Mouse (Mus musculus) retina, postnatal 7 days (tissue): ENCODE results near the gene Wrap53.
"Not testable (repeated sequence)": the region's sequence is repeated elsewhere in the genome, so short reads cannot be mapped to it uniquely, and the experiment has no call there.

ENCODE experiments used
- DNase-seq: peaks from one replicate; pipeline ENCODE4 v3.0.0-alpha.2; 2012; ENCODE audit warnings: low read depth, low spot score

Wrap53 gene

GRCm38 (mm10) chr11:69532480-69533150, 47.4 kb downstream of the Wrap53 start:
- no peak for DNase-seq

GRCm38 (mm10) chr11:69530755-69531154, 49.3 kb downstream of the Wrap53 start:
- DNase-seq, result not testable (repeated sequence)

DNA sequence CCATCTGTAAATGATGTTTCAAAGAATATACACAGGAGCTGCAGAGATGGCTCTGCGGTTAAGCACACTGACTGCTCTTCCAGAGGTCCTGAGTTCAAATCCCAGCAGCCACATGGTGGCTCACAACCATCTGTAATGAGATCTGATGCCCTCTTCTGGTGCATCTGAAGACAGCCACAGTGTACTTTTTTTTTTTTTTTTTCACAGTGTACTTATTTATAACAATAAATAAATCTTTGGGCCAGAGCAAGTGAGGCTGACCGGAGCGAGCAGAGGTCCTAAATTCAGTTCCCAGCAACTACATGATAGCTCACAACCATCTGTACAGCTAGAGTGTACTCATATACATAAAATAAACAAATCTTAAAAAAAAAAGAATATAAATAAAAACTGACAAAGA, 49.8 kb downstream of the Wrap53 start:
- DNase-seq, result not testable (repeated sequence)

- DNase-seq, result no peak
Measured at GRCm38 (mm10) chr11:69528031-69528390, 52.0 kb downstream of the Wrap53 start.

GRCm38 (mm10) chr11:69527098-69528030, 52.7 kb downstream of the Wrap53 start:
- no peak for DNase-seq

DNA sequence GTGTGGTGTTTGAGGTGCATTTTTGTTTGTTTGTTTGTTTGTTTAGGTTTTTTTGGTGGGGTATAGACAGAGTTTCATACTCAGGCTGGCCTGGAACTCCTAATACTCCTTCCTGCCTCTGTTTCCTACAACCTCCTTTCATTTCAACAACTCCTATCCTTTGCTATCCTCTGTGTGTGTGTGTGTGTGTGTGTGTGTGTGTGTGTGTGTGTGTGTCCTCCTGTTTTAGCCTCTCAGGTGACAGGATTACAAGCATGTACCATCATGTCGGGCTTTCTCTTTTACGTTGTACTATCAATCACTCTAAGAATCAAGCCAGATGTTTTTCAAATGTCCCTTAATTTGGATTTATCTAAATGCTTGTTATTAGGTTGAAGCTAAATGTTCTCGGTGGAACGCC, 53.4 kb downstream of the Wrap53 start:
- no peak for DNase-seq

DNA sequence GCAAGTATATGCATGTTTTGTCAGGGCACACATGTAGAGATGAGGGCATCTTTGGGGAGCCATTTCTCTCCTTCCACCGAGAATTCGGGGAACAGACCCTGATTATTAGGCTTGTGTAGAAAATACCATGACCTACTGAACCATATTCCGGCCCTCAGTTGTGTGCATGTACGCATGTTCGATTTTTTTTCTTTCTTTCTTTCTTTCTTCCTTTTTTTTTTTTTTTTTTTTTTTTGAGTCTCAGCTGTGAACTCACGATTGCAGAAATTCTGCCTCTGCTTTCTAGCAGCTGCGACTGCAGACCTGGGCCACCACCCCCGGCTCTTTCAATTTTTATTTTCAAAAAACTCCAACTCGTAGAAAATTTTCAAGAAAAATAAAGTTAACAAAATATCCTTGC, 54.4 kb downstream of the Wrap53 start:
- no peak for DNase-seq

- no peak for DNase-seq
Measured at GRCm38 (mm10) chr11:69523651-69524050, 56.4 kb downstream of the Wrap53 start.

DNA sequence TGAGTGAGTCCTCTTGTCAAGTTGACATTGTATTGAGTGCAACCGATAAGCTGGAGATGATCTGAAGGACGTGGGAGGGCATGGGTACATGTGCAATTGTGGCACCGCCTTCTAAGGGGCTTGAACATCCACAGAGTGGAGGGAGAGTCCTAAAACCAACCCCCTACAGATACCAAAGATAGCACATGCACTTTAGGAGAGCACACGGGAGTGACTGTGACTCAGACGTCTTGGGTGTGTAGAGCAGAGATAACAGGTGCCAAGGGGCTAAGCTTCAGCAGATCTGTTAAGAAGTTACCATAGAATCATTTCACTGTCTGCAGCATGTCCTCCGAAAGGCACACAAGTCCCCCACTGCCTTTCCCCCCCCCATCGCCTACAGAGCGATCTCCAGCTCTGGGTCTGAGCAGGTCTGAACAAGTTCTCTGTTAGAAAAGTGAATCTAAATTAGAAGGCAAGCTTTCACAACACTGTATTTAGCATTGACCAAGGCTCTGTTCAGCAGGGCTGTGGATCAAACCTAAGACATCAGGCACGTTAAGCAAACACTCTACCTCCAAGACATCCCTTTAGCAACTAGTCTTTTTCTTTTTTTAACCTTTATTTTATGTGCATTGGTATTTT, 58.4 kb downstream of the Wrap53 start:
- no peak for DNase-seq

GRCm38 (mm10) chr11:69519976-69520375, 60.1 kb downstream of the Wrap53 start:
- no peak for DNase-seq

DNA sequence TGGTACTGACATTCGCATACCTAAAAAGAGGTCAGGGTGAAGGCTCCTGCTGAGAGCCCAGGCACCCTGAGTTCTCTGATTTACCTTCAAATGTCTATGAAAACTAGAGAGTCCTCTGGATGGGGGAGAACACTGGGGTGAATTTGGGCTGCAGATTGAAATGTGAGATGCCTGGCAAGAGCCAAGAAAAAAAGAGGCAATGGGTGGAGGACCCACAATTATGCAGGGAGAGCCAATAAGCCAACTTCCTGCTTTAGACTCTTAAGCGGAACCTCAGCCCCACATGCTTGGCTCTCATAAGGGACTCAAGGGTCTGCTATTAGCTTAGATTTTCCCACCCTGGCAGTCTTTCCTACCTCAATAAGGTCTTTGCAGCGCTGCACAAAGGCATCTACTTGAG, 63.4 kb downstream of the Wrap53 start:
- DNase-seq, result no peak

DNA sequence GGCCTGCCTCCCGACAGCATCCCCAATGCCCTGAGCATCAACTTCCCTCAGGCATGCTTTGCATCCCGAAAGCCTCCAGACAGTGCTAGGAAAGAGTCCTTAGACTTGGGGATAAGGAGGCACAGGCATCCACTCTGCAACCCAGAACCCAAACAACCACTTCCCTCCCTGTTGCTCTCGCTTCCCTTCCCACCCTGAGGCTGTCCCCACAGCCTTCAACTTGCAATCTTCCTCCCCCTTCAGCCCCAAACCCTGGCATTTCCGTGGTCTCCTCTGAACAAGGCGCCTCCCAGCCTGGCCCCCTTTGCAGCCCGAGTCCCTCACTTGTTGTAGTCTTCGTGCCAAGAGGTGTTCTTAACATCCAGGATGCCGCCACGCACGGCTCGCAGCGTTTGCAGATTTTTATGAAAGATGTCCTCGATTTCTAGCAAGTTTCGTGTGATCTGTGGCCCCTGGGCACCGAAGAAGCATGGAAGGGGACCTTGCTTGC, 63.9 kb downstream of the Wrap53 start:
- no peak for DNase-seq

DNA sequence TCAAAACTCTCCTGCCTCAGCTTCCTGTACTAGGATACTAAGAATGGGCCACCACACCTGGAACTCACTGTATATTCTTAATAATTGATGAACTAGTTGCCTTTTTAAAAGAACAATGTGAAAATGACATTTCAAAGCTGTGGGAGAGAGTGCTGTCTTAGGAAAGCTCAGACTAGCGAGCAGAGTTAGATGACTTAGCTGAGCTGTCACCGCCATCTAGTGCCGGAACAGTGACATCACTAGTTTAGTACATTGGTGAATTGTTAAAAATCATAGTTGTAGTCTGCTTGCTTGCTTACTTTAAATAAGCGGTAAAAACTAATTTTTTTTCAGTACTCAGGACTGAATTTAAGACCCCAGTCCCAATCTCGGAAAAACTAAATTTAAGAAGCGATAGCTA, 66.2 kb downstream of the Wrap53 start:
- peak; percentile 61 for DNase-seq
